Mouse (Mus musculus) layer of hippocampus, adult 2 months (tissue): Measurements from ENCODE around the gene Mmp23. TPM values are rescaled to one million over a fixed set of nuclear protein-coding genes. Genes with fewer than 3 reads are reported as not detected.

Experiments
- DNase-seq, 2 experiments: peaks; one replicate each; pipeline ENCODE4 v3.0.0; 2022; ENCODE audit warnings: low spot score in 2 of 2
- H3K27ac ChIP-seq: fragments of 200-600 bp; 2 replicates; pipeline ENCODE4 v1.8.1; 2022
- H3K4me3 ChIP-seq: fragments of 200-600 bp; 2 replicates; pipeline ENCODE4 v1.8.1; 2022; ENCODE audit warnings: mild to moderate bottlenecking
- CTCF ChIP-seq: fragments of 200-600 bp; conservative IDR thresholded peaks from 2 replicates; pipeline ENCODE4 v1.8.1; 2022; ENCODE audit warnings: antibody characterized with exemption, mild to moderate bottlenecking, moderate library complexity
- total RNA-seq, 2 experiments: library from RNA; stranded (reverse); gene quantifications; 2 replicates each; pipeline ENCODE4 v1.2.3; 2021

Gene Mmp23
- total RNA-seq, 2 experiments from 2014 or later: 2.7 to 3.4 TPM

- no peak for TF ChIP-seq CTCF
- no peak for DNase-seq
- Histone ChIP-seq H3K27ac (no peak overlapping the region), H3K4me3 (no peak overlapping the region)
Observed at GRCm38 (mm10) chr4:155606825-155607224, 46.4 kb downstream of the Mmp23 start.

- DNase-seq: no peak
- H3K4me3 ChIP-seq: no peak overlapping the region
- TF ChIP-seq CTCF: no peak
- no peak overlapping the region for H3K27ac ChIP-seq
Observed at GRCm38 (mm10) chr4:155605132-155605531, 48.1 kb downstream of the Mmp23 start.

GRCm38 (mm10) chr4:155603801-155604200 lies 49.4 kb downstream of the Mmp23 start:
- Histone ChIP-seq H3K4me3 (no peak overlapping the region), H3K27ac (no peak overlapping the region)
- DNase-seq: no peak
- TF ChIP-seq CTCF: no peak

GRCm38 (mm10) chr4:155602753-155603152 lies 50.4 kb downstream of the Mmp23 start:
- no peak for TF ChIP-seq CTCF
- DNase-seq: no peak

GRCm38 (mm10) chr4:155601997-155602456 lies 51.2 kb downstream of the Mmp23 start:
- Histone ChIP-seq H3K27ac (peak overlapping the region; percentile 100), H3K4me3 (peak overlapping the region; percentile 82)
- no peak for TF ChIP-seq CTCF
- peak in 1 of 2 experiments; percentile 7 for DNase-seq

More at GRCm38 (mm10) chr4:155602753-155603152, 50.4 kb downstream of the Mmp23 start:
- peak overlapping the region; percentile 82 for H3K4me3 ChIP-seq
- no peak overlapping the region for H3K27ac ChIP-seq

GRCm38 (mm10) chr4:155601091-155601996 lies 51.8 kb downstream of the Mmp23 start, which contains the start of gene Slc35e2:
TSS of gene Slc35e2 (plus strand) at chr4:155601416.
- peak; percentile 89 to 90 for DNase-seq
- Histone ChIP-seq H3K4me3 (peak within 1 kb of the TSS; percentile 82), H3K27ac (peak within 1 kb of the TSS; percentile 100)
- peak; percentile 51 for TF ChIP-seq CTCF

Other genes starting within 250 kb of the Mmp23 start
- 10 to 100 TPM; 13.8 to 16.2 TPM for gene Cfap74, start 244.2 kb downstream of the Mmp23 start, total RNA-seq
- gene Tmem52, start 184.3 kb downstream of the Mmp23 start, total RNA-seq: 1 to 10 TPM; 5.0 to 6.7 TPM
- 100 to 1,000 TPM; 718 to 729 TPM for gene Gnb1, start 162.0 kb downstream of the Mmp23 start, total RNA-seq
- gene Nadk, start 91.0 kb downstream of the Mmp23 start, total RNA-seq: 10 to 100 TPM; 61.2 to 63.5 TPM
- 10 to 100 TPM; 39.7 to 40.3 TPM for gene Slc35e2, start 52.0 kb downstream of the Mmp23 start, total RNA-seq
- 10 to 100 TPM; 43.6 to 48.8 TPM for gene Cdk11b, start 28.5 kb downstream of the Mmp23 start, total RNA-seq
- not detected for gene Gm10563, start 8.0 kb downstream of the Mmp23 start, total RNA-seq
- 100 to 1,000 TPM; 111 to 114 TPM for gene Mib2, start 15.8 kb upstream of the Mmp23 start, total RNA-seq
- 10 to 100 TPM; 26.5 to 27.9 TPM for gene Fndc10, start 41.0 kb upstream of the Mmp23 start, total RNA-seq
- 10 to 100 TPM; 90.9 to 92.8 TPM for gene Ssu72, start 51.4 kb upstream of the Mmp23 start, total RNA-seq
- 10 to 100 TPM; 32.7 to 39.0 TPM for gene Tmem240, start 81.4 kb upstream of the Mmp23 start, total RNA-seq
- 10 to 100 TPM; 49.9 to 51.4 TPM for gene Atad3a, start 107.7 kb upstream of the Mmp23 start, total RNA-seq
- gene Vwa1, start 121.3 kb upstream of the Mmp23 start, total RNA-seq: 1 to 10 TPM; 9.6 to 9.8 TPM
- 10 to 100 TPM; 24.0 to 24.8 TPM for gene Tmem88b, start 132.5 kb upstream of the Mmp23 start, total RNA-seq
- gene Ankrd65, start 137.1 kb upstream of the Mmp23 start, total RNA-seq: under 1 TPM in 1 of 2 experiments, not detected in 1; 0.32 TPM
- gene Mrpl20, start 149.5 kb upstream of the Mmp23 start, total RNA-seq: 10 to 100 TPM; 86.6 to 89.6 TPM
- gene Ccnl2, start 159.1 kb upstream of the Mmp23 start, total RNA-seq: 10 to 100 TPM; 79.4 to 94.2 TPM
- gene Aurkaip1, start 177.9 kb upstream of the Mmp23 start, total RNA-seq: 100 to 1,000 TPM; 102 to 105 TPM
- 10 to 100 TPM in 1 of 2 experiments, 1 to 10 TPM in 1; 8.4 to 10.6 TPM for gene Mxra8, start 186.3 kb upstream of the Mmp23 start, total RNA-seq
- gene Dvl1, start 194.0 kb upstream of the Mmp23 start, total RNA-seq: 10 to 100 TPM; 80.8 to 81.9 TPM
- under 1 TPM; 0.33 to 0.44 TPM for gene Tas1r3, start 210.0 kb upstream of the Mmp23 start, total RNA-seq
- gene Cptp, start 216.1 kb upstream of the Mmp23 start, total RNA-seq: 10 to 100 TPM; 29.2 to 31.7 TPM
- gene Ints11, start 216.2 kb upstream of the Mmp23 start, total RNA-seq: 10 to 100 TPM; 33.7 to 35.8 TPM
- gene Pusl1, start 238.4 kb upstream of the Mmp23 start, total RNA-seq: 10 to 100 TPM; 62.3 to 68.1 TPM
- 100 to 1,000 TPM; 121 to 129 TPM for gene Acap3, start 238.4 kb upstream of the Mmp23 start, total RNA-seq